Mouse (Mus musculus) liver, embryonic 15.5 days (tissue): Measurements from ENCODE around the gene Hbq1b. TPM values are rescaled to one million over a fixed set of nuclear protein-coding genes. Genes with fewer than 3 reads are reported as not detected.

Experiments
- ATAC-seq: fragments of 200-750 bp; cut with Nextera tagmentation; 2 replicates; pipeline ENCODE4 v1.8.0; 2017; ENCODE audit warnings: moderate number of reproducible peaks, mild to moderate bottlenecking, moderate library complexity; ENCODE audit not compliant: insufficient read depth
- H3K27ac ChIP-seq: fragments of 300-500 bp; sonication (generic); replicated peaks from 2 replicates; pipeline ENCODE4 v1.5.1; 2015; ENCODE audit warnings: mild to moderate bottlenecking, inconsistent platforms
- H3K27me3 ChIP-seq: fragments of 300-500 bp; sonication (generic); 2 replicates; pipeline ENCODE4 v1.6.1; 2015; ENCODE audit warnings: mild to moderate bottlenecking, inconsistent platforms
- H3K36me3 ChIP-seq: fragments of 300-500 bp; sonication (generic); replicated peaks from 2 replicates; pipeline ENCODE4 v1.6.1; 2015; ENCODE audit warnings: moderate library complexity, mild to moderate bottlenecking, inconsistent platforms
- H3K4me1 ChIP-seq: fragments of 300-500 bp; sonication (generic); replicated peaks from 2 replicates; pipeline ENCODE4 v1.6.1; 2015; ENCODE audit warnings: inconsistent platforms
- H3K4me2 ChIP-seq: fragments of 300-500 bp; sonication (generic); 2 replicates; pipeline ENCODE4 v1.6.1; 2015; ENCODE audit warnings: moderate library complexity, mild to moderate bottlenecking, inconsistent platforms
- H3K4me3 ChIP-seq: fragments of 300-500 bp; sonication (generic); replicated peaks from 2 replicates; pipeline ENCODE4 v1.5.1; 2015; ENCODE audit warnings: mild to moderate bottlenecking, inconsistent platforms
- H3K9ac ChIP-seq: fragments of 300-500 bp; sonication (generic); 2 replicates; pipeline ENCODE4 v1.6.1; 2015; ENCODE audit warnings: moderate library complexity, mild to moderate bottlenecking, inconsistent platforms
- H3K9me3 ChIP-seq: fragments of 300-500 bp; sonication (generic); replicated peaks from 2 replicates; pipeline ENCODE4 v1.6.1; 2016; ENCODE audit warnings: inconsistent platforms
- WGBS: fragments of 180-500 bp; shearing (Covaris S2); methylation state at CpG from one replicate; pipeline ENCODE4 v1.1.7; 2015; ENCODE audit warnings: mixed read lengths; ENCODE audit not compliant: insufficient replicate concordance; 5-methylcytosine and 5-hydroxymethylcytosine counted together
- polyA plus RNA-seq: library from polyadenylated mRNA; unstranded; fragments of >200 nt; fragmentation: Nextera tagmentation; extraction: Ambion mirVana; gene quantifications from 2 replicates; pipeline ENCODE4 v1.2.1, GENCODE M21; 2015

Hbq1b gene
- polyA plus RNA-seq, 1 experiment from 2014 or later, result 151 TPM

- H3K4me3 ChIP-seq, result no peak overlapping the region
- H3K4me2 ChIP-seq, result no peak overlapping the region
- no peaks in the 10 kb centered on the region for H3K4me1 ChIP-seq
- no peak for ATAC-seq
- H3K36me3 ChIP-seq, result no peaks in the 10 kb centered on the region
- H3K9me3 ChIP-seq, result no peaks in the 10 kb centered on the region
- no peak overlapping the region for H3K27ac ChIP-seq
- no peak overlapping the region for H3K9ac ChIP-seq
- peaks cover 16% of the 10 kb centered on the region; the same call in 1 of the 2 replicates for H3K27me3 ChIP-seq
- 67% methylated on average over 2 of the region's 2 CpGs for WGBS
These were observed 46.5 kb downstream of the Hbq1b start for GRCm38 (mm10) chr11:32333235-32333634.

DNA sequence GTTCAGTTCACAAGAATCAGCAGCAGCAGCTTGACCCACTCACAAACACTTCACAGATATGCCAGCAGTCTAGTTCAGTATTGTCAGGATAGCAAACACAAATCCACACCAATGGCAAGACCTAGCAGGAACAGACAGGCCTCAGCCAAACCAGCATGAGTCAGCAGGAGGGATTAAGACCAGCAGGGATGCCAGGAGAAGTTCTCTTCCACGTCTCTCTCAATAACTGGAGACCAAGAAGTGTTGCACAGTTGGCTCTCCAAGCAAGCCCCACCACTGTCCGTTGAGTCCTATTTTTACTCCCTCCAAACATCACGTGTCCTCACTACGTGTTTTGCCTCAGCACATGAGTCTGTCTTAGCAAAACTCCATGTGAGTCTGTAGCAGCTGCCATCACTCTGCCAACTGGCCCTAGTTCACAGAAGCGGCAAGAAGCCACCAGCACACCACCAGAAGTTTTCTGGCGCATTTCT, 49.7 kb downstream of the Hbq1b start:
- Histone ChIP-seq H3K9ac (no peak overlapping the region), H3K4me3 (no peak overlapping the region), H3K4me1 (no peaks in the 10 kb centered on the region), H3K27ac (no peak overlapping the region), H3K4me2 (no peak overlapping the region), H3K27me3 (peaks cover 26% of the 10 kb centered on the region), H3K9me3 (no peaks in the 10 kb centered on the region), H3K36me3 (no peaks in the 10 kb centered on the region)
- WGBS, result 61% methylated on average over 6 of the region's 6 CpGs
- ATAC-seq, result no peak

Other genes starting within 250 kb of the Hbq1b start
- 0.02 and 0.13 TPM in 2 replicates for gene Il9r, start 86.7 kb upstream of the Hbq1b start, polyA plus RNA-seq
- gene Snrnp25, start 81.5 kb upstream of the Hbq1b start, polyA plus RNA-seq, result 68.7 and 70.1 TPM in 2 replicates
- 5.1 and 8.0 TPM in 2 replicates for gene Rhbdf1, start 64.7 kb upstream of the Hbq1b start, polyA plus RNA-seq
- 18.3 and 19.6 TPM in 2 replicates for gene Mpg, start 60.5 kb upstream of the Hbq1b start, polyA plus RNA-seq
- gene Nprl3, start 19.3 kb upstream of the Hbq1b start, polyA plus RNA-seq, result 28.1 and 31.9 TPM in 2 replicates
- gene Hba-x, start 10.6 kb upstream of the Hbq1b start, polyA plus RNA-seq, result 72.6 and 109 TPM in 2 replicates
- gene Hba-a1, start 3.5 kb upstream of the Hbq1b start, polyA plus RNA-seq, result 74,460 and 76,487 TPM in 2 replicates
- 175,652 and 176,876 TPM in 2 replicates for gene Hba-a2, start 9.5 kb downstream of the Hbq1b start, polyA plus RNA-seq
- gene Hbq1a, start 13.1 kb downstream of the Hbq1b start, polyA plus RNA-seq, result 7.3 and 8.0 TPM in 2 replicates
- gene Sh3pxd2b, start 60.9 kb downstream of the Hbq1b start, polyA plus RNA-seq, result 1.0 and 1.1 TPM in 2 replicates
- gene Ubtd2, start 168.4 kb downstream of the Hbq1b start, polyA plus RNA-seq, result 3.9 and 4.8 TPM in 2 replicates
- 0.20 and 0.41 TPM in 2 replicates for gene Efcab9, start 245.1 kb downstream of the Hbq1b start, polyA plus RNA-seq
- gene Stk10, start 246.3 kb downstream of the Hbq1b start, polyA plus RNA-seq, result 4.3 TPM in 2 replicates